Mouse (Mus musculus) left cerebral cortex, postnatal 25 days (tissue): ENCODE measurements around the gene Degs2. TPM values are rescaled to one million over a fixed set of nuclear protein-coding genes. Genes with fewer than 3 reads are reported as not detected.
"Not testable (repeated sequence)": the region's sequence is repeated elsewhere in the genome, so short reads cannot be mapped to it uniquely, and the experiment has no call there.

ENCODE experiments used
- DNase-seq, 2 experiments: peaks; one replicate each; pipeline ENCODE4 v3.0.0; 2022; ENCODE audit warnings: low spot score in 2 of 2, mixed read lengths in 1 of 2
- intact Hi-C: fragments of 180-260 bp; cut with DNase I; formaldehyde crosslinking; loops from one replicate; pipeline ENCODE4 v1.15.1; 2025
- total RNA-seq, 2 experiments: library from RNA; stranded (reverse); gene quantifications; 2 replicates each; pipeline ENCODE4 v1.2.3; 2021

Degs2 gene
- total RNA-seq: 1 to 10 TPM; 4.0 to 4.2 TPM

DNA sequence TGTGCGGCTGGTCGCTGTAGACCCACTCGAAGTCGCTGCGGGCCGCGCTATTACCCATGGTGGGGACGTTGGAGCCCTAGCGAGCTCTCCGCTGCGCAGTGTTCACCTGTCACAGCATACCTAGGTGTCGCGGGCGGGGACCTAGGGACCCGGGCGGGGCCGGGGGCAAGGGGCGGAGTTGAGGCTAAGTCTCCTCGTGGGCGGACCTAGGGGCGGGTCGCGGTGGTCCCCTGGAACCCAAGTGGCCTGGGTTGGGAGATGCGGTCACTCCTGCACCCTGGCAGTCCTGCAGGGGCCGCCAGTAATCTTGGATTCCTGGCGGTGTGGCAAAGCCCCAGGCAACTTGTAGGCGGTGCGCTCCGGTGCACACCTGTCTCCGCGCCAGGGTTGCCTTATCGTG is at the start of gene Degs2:
Degs2 (minus strand) TSS at position 131 of the 400 bp plus-strand sequence.
- DNase-seq: no peak
- intact Hi-C loops: no loop called here

DNA sequence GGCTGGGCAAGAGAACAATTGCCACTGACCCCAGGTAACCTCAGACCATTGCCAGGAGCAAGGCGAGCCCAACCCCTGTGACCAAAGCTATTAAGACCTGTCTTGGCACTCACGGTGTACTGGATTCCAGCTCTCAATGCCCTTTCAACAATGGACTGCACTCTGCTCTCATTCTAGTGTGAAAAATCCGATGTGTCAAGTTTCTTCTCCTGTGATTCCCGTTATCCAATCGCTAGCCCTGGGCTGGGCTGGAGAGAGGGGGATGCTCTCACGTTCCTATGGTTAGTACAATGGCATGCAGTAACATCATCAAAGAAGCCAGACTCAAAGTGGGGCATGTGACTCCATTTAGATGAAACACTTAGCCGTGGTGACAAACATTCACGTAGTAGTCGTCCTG is 49.7 kb upstream of the Degs2 start:
- no peak for DNase-seq
- intact Hi-C loops: no loop called here

DNA sequence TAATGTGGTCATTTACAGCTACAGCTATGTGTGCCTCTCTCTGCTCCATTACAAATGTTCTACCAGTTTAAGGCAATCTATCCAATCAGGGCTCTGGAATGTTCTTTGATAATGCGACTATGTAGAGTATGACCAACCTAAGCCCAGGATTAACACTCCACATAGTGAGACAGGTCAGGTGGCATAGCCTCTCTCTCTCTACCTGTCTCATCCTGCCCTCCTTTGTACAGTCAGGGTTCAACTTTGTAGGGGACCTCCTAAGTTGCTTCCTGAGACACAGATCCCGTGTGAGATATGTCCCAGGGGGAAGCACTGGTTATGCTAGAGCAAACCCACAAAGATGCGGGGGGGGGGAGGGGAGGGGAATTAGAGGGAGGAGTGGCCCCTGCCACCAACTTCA is 48.1 kb upstream of the Degs2 start:
- intact Hi-C loops: no loop called here
- DNase-seq: no peak

DNA sequence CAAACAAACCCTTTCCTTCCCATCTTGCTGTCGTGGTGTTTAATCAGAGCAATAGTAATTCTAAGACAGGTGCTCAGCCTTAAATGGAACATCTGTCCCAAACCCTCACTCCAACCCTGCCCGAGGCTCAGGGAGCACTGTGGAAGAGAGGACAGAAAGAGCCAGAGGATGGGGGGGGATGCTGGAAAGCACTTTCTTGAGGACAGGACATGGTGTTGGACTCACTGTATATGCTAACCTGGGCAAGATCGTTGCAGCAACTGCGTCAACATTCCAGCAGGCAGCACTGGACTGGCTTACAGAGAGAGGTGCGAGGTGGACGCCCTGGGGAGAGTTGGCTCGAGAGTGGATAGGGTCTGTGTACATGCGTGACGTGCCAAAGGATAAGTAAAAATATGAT is 47.3 kb upstream of the Degs2 start:
- intact Hi-C loops: no loop called here

DNA sequence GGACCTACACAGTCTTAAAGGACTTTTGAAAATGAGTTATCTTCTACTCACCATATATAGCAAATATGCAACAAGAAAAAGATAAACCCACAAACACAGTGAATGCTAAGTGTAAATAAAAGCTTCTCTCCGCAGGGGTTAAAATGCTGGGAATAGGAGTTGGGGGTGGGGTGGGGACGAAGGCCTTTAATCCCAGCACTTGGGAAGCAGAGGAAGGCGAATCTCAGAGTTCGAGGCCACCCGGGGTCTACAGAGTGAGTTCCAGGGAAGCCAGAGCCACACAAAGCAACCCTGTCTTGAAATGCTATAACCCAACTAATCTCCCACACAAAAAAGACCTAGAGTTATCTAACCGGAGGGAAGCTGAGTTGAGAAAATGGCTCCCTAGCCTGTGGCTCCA is 46.9 kb upstream of the Degs2 start:
- intact Hi-C loops: no loop called here
- no peak for DNase-seq

More for the DNA sequence above, 47.3 kb upstream of the Degs2 start:
- DNase-seq: no peak

DNA sequence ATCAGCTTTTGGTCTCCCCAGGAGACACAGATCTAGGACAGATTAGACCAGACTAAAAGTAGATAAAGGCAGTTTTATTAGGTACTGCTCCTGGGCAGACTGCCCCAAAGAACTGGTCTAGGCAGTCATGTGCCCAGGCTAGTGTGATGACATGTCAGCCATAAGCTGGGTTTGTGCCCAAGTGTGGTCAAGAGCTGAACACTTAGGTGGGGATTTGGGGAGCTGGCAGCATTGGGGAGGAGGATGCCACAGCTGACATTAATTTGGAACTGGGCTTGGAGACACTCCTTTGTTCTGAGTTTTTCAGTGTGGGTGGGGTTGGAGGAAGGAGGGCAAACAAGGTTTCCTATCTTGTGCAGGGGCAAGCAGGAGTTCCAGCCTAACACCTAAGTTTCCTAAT is 43.9 kb upstream of the Degs2 start:
- no peak for DNase-seq
- intact Hi-C loops: no loop called here

DNA sequence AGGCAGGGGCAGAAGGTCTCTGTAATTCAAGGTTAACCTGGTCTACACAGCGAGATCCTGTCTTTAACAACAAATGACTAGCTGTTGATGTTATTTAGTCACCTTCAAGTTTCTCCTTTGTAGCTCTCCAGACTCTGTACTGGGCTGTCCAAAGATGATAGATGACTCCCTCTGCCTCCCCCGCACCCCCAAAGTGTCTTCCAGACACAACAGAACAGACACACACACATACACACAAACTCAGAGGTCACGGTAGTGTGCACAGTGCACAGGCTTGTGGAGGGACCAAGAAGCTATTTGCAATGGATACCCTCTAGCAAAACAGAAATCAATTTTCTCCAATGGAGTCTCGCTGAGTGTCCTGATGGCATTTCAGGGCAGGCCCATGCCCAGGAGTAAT is 40.1 kb upstream of the Degs2 start:
- DNase-seq: no peak
- intact Hi-C loops: no loop called here

DNA sequence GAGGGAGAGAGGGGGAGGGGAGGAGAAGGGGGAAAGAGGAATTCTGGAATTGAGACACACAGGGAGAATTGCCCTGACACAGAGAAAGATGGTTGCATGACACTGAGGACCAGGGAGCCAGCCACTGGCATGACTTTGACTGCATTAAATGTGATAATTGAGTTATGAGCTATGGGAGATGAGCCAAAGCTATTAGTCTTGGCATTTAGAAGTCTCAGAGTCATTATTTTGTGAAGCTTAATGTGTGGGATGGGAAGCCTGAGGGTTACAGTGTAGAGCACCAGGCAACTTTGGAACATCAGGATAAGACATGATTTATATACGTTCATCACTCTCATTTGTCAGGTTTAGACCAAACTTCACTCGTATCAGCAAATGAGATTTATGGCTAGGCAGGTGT is 39.4 kb upstream of the Degs2 start:
- DNase-seq: no peak
- intact Hi-C loops: no loop called here

DNA sequence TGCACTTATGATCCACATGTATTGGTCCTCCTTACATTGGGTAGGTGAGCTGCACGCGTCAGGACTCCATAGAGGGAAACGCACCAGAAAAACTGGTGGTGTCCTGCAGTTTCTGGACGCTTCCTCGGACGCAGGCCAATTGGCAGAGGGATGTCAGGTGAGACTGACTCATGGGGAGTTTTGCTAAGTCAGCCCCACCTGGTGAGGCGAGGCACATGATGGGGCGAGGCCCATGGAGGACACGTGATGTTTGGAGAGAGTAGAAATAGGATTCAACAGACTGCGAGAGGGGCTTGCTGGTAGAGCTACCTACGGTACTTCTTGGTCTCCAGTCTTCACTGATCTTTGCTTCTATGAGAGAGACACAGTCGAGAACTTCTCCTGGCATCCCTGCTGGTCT is 36.6 kb upstream of the Degs2 start:
- DNase-seq: no peak
- intact Hi-C loops: no loop called here

DNA sequence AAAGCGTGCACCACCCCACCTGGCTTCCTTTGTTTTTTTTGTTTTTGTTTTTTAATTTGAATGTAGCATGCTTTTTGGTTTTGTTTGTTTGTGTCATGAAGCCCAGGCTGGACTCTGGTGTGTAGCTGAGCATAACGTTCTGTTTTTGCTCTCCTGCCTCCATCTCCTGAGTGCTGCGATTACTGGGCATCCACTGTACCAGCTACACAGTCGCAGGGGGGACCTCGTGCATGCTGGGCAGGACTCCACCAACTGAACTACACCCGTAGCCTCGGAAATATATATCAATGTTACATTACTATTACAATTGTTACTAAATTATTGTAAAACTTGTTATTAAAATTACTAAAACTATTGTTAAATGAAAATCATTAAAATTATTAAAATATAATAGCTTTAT is 35.7 kb upstream of the Degs2 start:
- intact Hi-C loops: no loop called here
- no peak for DNase-seq

DNA sequence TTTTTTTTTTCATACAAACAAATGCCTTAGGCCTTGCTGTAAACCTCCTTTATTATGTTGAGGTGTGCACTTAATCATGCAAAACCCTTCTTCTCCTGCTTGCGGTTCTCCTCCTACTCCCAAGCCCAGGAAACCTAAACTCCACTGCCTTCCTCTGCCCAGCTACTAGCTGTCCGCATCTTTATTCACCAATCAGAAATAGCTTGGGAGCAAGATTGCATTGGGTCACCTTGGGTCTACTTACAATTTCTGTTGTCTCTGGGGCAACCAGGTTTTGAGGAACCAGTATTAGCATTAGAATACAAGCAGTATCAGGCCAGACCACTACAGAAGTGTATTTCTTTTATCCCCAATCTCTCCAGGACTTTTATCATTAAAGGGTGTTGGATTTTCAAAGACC is 32.3 kb upstream of the Degs2 start:
- intact Hi-C loops: no loop called here
- no peak for DNase-seq

DNA sequence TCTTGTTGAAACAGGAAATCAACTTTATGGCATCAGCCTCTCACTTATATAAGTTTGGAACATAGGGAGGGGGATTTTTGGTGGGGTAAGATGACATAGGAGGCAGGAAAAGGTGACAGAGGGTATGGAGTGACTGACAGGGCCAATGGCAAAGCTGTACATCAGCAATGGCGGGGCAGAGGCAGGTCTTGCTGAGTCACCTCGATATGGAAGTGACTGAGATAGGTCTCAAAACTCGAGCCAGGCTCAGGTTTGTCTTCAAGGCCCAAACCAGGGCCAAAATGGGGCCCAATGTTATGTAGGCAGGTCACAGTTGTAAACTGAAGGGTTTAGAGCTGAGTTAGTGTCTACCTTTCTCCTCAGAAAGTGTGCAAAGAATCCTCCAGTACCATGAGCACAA is 21.7 kb upstream of the Degs2 start:
- no peak for DNase-seq
- intact Hi-C loops: no loop called here

DNA sequence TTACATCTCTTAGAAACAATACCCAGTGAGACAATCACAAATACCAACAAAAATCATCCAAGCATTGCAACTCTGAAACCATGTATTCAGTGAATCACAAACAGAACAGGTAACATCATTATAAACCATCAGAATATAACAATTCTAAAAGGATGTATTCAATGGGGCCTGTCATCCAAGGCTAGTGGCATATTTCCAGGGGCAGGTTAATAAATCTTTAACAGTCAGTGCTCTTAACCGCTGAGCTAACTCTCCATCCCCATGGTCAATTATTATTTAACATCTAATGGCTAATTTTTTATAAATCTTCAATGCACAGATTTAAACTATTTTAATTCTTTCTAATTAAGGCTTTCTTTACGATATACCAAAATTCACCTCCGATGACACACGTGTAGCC is 20.3 kb upstream of the Degs2 start:
- intact Hi-C loops: no loop called here
- DNase-seq: no peak

DNA sequence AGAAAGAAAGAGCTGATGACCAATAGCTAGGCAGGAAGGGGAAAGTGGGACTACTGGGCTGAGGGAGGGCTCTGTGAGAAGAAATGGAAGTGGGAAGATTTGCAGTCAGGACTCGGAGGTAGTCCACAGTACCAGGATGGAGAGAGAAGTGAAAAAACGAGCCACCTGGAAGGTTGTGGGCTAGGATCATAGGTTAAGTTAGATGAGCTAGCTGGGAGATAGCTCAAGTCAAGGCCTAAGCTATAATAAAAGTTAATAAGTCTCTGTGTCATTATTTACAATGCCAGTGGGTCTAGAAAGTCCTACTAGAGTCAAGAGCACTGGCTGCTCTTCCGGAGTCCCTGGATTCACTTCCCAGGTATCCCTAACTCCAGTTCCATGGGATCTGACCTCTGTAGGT is 16.4 kb upstream of the Degs2 start:
- no peak for DNase-seq
- intact Hi-C loops: no loop called here

DNA sequence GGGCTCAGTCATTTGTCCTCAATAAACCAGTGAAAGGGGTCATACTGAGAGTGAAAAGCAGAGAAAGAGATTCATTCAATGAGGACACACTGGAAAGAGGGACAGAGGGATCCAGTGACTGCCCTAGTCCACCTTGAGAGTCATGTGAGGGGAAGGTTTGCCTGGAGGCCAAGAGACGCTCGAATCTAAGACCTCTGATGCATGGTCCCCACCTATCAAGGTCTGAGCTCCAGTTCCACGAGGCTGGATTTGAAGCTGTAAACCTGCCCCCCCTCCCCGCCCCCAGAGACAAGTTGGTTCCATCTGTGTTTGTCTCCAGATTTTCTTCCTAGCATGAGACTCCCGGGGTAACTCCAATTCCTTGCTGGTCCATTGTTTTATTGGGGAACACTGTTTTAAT is 13.7 kb upstream of the Degs2 start:
- intact Hi-C loops: no loop called here
- no peak for DNase-seq

DNA sequence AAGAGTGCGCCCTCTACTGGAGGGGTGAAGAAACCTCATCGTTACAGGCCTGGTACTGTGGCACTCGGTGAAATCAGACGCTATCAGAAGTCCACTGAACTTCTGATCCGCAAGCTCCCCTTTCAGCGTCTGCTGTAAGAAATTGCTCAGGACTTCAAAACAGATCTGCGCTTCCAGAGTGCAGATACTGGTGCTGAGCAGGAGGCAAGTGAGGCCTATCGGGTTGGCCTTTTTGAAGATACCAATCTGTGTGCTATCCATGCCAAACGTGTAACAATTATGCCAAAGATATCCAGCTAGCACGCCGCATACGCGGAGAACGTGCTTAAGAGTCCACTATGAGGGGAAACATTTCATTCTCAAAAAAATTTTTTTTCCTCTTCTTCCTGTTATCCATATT is 11.9 kb upstream of the Degs2 start:
- intact Hi-C loops, DNase-seq: not testable (repeated sequence)

DNA sequence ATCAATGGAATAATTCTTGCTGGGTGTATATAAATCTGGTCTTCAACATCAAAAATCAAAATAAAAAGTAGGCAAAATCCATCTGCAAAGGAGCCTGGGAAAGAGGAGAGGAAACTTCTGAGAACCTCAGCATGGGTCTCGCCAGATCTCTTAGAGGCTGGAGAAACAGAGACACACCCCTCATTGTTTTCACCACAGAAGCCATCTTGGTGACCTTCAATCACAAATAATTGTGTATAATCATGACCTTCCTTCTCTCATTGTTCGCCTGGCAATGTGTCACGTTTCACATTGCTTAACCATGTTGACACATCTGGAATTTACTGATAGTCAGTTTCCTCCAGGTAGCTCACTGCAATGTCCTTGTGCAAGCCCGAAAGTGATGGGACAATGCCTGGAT is 10.4 kb upstream of the Degs2 start:
- intact Hi-C loops: no loop called here
- DNase-seq: no peak

DNA sequence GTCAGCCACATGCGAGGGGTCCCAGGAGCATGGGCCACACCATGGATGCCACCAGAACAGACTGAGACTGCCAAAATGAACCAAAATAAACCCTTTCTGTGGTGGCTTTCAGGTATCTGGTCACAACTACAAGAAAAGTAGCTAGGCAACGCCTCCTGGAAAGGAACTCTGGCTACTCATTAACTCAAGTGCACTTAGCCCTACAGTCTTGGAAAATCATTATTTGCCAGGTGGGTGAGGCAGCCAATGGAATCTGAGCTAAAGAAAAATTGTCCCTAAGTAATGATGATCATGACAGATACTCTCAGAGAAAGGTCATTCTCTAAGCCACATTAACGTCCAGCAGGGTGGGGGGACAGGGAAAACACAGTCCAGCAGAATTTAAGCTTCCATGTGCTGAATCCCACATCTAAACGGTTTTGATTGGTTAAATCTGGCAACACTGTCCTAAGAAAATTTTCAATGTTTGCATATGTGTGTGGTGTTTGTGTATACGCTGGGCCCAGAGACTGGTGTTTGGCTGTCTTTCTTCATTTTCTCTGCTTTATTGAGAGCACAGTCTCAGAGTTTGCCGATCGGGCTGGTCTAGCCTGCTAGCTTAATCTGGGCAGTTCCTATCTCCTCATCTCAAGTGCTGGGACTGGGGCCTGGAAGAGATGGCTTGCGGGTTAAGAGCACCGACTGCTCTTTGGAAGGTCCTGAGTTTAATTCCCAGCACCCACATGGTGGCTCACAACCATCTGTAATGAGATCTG is 8.9 kb upstream of the Degs2 start:
- intact Hi-C loops: no loop called here
- no peak for DNase-seq

DNA sequence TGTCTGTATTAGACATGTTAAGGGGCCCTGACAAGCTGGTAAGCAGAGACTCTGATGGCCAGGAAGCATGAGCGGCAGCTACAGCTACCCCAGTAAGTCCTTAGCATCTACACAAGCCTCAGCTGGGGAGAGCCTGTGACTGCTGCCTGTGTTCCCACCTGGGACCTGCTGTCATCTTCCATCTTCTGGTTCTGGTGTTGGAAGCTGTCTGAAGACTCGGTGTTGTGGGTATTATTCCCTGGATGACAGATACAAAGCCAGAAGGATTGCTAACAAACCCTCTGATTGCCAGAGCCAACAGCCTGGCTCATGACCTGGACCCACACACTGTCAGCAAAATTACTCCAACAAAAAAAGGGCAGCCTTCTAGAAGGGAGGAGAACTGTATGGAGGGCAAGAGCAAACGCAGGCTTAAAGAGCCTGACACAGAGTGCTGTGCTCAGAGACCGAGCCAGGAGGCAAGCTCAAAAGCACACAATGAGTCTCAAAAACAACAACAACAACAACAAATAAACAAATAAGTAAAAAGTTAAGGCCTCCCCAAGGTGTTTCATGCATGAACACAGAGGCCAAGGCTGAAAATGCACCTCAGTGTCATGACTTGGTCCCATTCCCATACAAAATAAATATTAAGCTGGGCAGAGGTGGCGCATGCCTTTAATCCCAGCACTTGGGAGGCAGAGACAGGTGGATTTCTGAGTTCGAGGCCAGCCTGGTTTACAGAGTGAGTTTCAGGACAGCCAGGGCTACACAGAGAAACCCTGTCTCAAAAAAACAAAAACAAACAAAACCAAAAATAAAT is 8.1 kb upstream of the Degs2 start:
- intact Hi-C loops: no loop called here
- no peak for DNase-seq

DNA sequence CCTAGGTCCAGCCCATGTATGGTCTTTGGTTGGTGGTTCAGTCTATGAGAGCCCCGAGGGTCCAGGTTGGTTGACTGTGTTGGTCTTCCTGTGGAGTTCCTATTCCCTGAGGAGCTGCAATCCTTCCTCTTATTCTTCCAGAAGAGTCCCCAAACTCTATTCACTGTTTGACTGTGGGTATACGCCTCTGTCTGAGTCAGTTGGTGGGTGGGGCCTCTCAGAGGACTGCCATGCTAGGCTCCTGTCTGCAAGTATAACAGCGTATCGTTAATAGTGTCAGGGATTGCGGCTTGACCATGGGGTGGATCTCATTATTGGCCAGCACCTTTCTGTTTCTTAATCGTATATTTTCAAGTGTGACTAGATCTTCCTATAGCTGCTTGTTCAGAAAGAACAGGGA is 7.3 kb upstream of the Degs2 start:
- DNase-seq: no peak
- intact Hi-C loops: no loop called here

DNA sequence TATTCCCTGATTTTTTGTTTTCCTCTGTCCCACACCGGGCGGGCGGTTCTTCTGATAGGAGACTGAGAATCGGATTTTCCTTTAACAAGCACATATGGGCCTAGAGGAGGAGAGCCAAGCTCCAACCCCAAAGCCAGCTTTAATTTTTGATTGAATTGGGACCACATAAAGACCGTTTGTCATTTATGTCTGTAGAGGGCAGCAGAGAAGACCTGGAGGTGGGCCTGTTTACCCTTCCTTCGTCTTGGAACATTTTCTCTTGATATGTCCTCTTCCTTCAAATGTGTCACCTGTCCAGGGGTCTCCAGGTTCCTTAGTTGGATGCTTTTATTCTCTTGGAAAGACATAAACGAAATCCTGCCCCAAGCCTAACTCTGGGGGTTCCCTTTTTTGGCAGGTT is 4.0 kb upstream of the Degs2 start:
- no peak for DNase-seq
- intact Hi-C loops: no loop called here
